Mouse (Mus musculus): Measurements from ENCODE around the gene Pisd. TPM values are rescaled to one million over a fixed set of nuclear protein-coding genes. Genes with fewer than 3 reads are reported as not detected.

Gene Pisd
- 30.7 to 42.4 TPM (median 34.6 TPM) in 4 replicates for total RNA-seq (2023)

GRCm38 (mm10) chr5:32785313-32785915 lies at the start of gene Pisd:
TSS of gene Pisd (minus strand) at chr5:32785646.

DNA sequence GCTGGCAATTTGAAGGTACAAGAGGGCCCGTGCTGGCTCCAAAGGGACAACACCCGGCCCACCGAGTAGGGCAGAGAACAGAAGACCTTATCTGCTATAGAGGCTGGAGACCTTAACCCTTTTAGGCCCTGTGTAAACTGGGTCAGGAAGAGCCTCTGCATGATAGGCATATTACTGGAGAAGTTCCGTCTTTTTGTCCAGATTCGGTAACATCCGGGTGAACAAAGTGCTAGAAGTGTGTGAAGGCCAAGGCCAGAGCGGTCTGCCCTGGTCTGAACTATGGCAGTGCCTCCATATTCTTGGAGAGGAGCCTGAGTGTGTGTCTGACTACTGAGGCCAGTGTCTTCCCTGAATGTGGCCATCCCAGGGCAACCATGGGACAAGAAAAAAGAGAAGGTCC lies 41.6 kb upstream of the Pisd start, which contains the start of gene Gm20671:
Gene Gm20671 (minus strand): TSS at position 101 of the 400 bp plus-strand sequence.

Other genes starting within 250 kb of the Pisd start
- 1.1 to 2.0 TPM (median 1.8 TPM) in 4 replicates for gene Yes1, start 174.5 kb downstream of the Pisd start, total RNA-seq (2023)
- gene Gm20671, start 41.5 kb upstream of the Pisd start, total RNA-seq (2023): not detected in 4 replicates
- gene Prr14l, start 68.6 kb upstream of the Pisd start, total RNA-seq (2023): 53.9 to 77.9 TPM (median 59.3 TPM) in 4 replicates
- 65.5 to 94.4 TPM (median 86.3 TPM) in 4 replicates for gene Depdc5, start 78.1 kb upstream of the Pisd start, total RNA-seq (2023)
- gene Ywhah, start 233.2 kb upstream of the Pisd start, total RNA-seq (2023): 107 to 111 TPM (median 109 TPM) in 4 replicates